Mouse (Mus musculus) C2C12 (cell line): Measurements from ENCODE around the gene Mreg. TPM values are rescaled to one million over a fixed set of nuclear protein-coding genes. Genes with fewer than 3 reads are reported as not detected.
"Not testable (repeated sequence)": the region's sequence is repeated elsewhere in the genome, so short reads cannot be mapped to it uniquely, and the experiment has no call there.

Experiments used
- H3K27me3 ChIP-seq: one replicate; pipeline ENCODE4 v1.6.1; 2011; ENCODE audit not compliant: control insufficient read depth, insufficient read depth, insufficient read length
- H3K36me3 ChIP-seq: one replicate; pipeline ENCODE4 v1.6.1; 2011; ENCODE audit not compliant: control insufficient read depth, insufficient read depth
- H3K4me3 ChIP-seq: one replicate; pipeline ENCODE4 v1.5.1; 2011; ENCODE audit warnings: mild to moderate bottlenecking, control low read depth; ENCODE audit not compliant: poor library complexity, insufficient read depth, severe bottlenecking
- H3K79me2 ChIP-seq: one replicate; pipeline ENCODE4 v1.6.1; 2011; ENCODE audit not compliant: control insufficient read depth, insufficient read depth
- H3K79me3 ChIP-seq: one replicate; pipeline ENCODE4 v1.6.1; 2011; ENCODE audit warnings: low read depth, control low read depth
- H3ac ChIP-seq: one replicate; pipeline ENCODE3; 2011; ENCODE audit warnings: low read depth; ENCODE audit not compliant: control insufficient read depth, insufficient read length
- CEBPB ChIP-seq: IDR thresholded peaks from one replicate; pipeline ENCODE4 v1.6.1; 2011; ENCODE audit warnings: low read depth, mild to moderate bottlenecking, control low read depth, moderate library complexity
- CTCF ChIP-seq: IDR thresholded peaks from one replicate; pipeline ENCODE4 v1.5.1; 2011; ENCODE audit not compliant: control insufficient read depth, insufficient read depth, insufficient read length
- FOSL1 ChIP-seq: IDR thresholded peaks from one replicate; pipeline ENCODE4 v1.8.0; 2011; ENCODE audit warnings: mild to moderate bottlenecking, low read length; ENCODE audit not compliant: poor library complexity, insufficient read depth, severe bottlenecking
- MAX ChIP-seq: IDR thresholded peaks from one replicate; pipeline ENCODE4 v1.6.1; 2011; ENCODE audit warnings: mild to moderate bottlenecking, control low read depth
- MYOD1 ChIP-seq: IDR thresholded peaks from one replicate; pipeline ENCODE4 v1.6.1; 2011; ENCODE audit warnings: low read depth; ENCODE audit not compliant: control insufficient read depth, insufficient read length
- MYOG ChIP-seq: IDR thresholded peaks from one replicate; pipeline ENCODE4 v1.6.1; 2011; ENCODE audit not compliant: control insufficient read depth, insufficient read length; ENCODE audit errors: extremely low read depth
- USF1 ChIP-seq: IDR thresholded peaks from one replicate; pipeline ENCODE4 v1.6.1; 2011; ENCODE audit warnings: low read depth, mild to moderate bottlenecking, control low read depth, moderate library complexity
- polyA plus RNA-seq: library from polyadenylated mRNA; unstranded; fragments of >200 nt; fragmentation: generic; extraction: Trizol; gene quantifications from one replicate; pipeline ENCODE4 v1.2.1, GENCODE M21; 2012; ENCODE audit warnings: missing spikeins

The Mreg gene
- polyA plus RNA-seq, 1 experiment, result 1.6 TPM

DNA sequence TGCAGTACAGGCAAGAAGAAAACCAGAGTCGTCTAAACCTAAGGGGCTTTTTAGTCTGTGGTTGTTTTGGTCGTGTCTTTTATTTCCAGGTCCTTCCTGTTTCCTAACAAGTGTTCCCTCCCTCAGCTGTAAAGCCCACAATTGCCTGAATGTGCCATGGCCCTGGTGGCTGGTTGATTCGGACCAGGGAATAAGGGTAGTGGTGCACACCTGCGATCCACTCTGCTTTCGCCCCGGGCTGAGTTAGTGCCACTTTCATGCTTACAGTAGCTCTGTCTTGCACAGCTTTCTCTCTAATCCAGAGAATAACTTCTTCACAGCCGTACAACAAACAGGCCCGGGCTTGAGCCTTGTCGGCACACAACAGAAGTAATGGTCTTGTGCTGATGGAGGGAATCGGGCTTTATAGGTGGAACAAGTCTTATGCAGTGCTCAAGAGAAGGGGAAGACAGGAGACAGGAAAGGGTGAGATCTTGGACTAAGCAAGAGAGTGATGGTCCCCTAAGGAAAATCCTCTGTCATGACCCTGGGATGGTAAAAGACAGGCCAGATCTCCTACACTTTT is 26.0 kb upstream of the Mreg start:
- H3K79me2 ChIP-seq, result no peaks in the 10 kb centered on the region
- peak overlapping the region; percentile 2 for H3K4me3 ChIP-seq
- no peaks in the 10 kb centered on the region for H3K79me3 ChIP-seq
- H3ac ChIP-seq, result peak overlapping the region; percentile 24
- no peaks in the 10 kb centered on the region for H3K36me3 ChIP-seq
- H3K27me3 ChIP-seq, result no peaks in the 10 kb centered on the region
- TF ChIP-seq FOSL1 (no peak), MAX (no peak), CEBPB (no peak), MYOG (no peak), USF1 (no peak), MYOD1 (no peak), CTCF (no peak)

DNA sequence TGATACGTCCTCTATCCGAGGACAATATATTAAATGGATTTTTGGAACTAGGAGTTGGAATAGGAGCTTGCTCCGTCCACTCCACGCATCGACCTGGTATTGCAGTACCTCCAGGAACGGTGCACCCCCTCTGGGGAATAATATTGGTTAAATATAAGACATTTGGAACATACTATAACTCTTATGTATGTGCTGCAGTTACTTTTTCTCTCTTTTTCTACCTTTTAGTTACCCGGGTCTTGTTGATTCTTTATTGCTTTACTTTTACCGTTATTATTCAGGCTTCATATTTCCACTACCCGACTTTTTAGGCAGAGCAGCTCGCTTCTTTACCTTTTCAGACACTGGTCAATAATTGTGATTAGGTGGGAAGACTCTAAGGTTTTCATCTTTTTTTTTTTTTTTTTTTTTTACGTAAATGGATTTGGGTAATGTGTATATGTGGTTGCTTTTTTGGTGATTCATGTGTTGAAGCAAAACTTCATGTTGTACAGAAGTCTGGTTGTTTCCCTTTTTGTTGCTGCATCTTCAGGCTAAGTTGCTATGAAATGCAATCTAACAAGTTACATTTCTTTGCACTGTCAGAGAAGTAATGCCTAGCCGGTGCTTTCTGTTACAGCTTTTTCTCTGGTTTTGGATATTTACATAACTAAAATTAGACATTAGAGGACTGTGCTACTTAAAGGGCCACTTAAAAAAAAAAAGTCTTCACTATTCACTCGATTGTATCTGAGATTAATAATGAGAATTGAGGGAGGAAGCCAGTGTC is 25.1 kb upstream of the Mreg start:
- H3K27me3 ChIP-seq, result no peaks in the 10 kb centered on the region
- no peaks in the 10 kb centered on the region for H3K79me3 ChIP-seq
- no peak overlapping the region for H3K4me3 ChIP-seq
- H3K79me2 ChIP-seq, result no peaks in the 10 kb centered on the region
- peak overlapping the region; percentile 23 for H3ac ChIP-seq
- TF ChIP-seq CEBPB, result peak; percentile 24
- no peak for TF ChIP-seq MAX
- TF ChIP-seq MYOG, result no peak
- H3K36me3 ChIP-seq, result no peaks in the 10 kb centered on the region

- H3K36me3 ChIP-seq, result not testable (repeated sequence)
- peak overlapping the region; percentile 31 for H3K4me3 ChIP-seq
These were observed 24.4 kb upstream of the Mreg start for GRCm38 (mm10) chr1:72236363-72237006.

GRCm38 (mm10) chr1:72232592-72232991 is 20.5 kb upstream of the Mreg start:
- H3K27me3 ChIP-seq, H3ac ChIP-seq, H3K4me3 ChIP-seq, H3K79me2 ChIP-seq, H3K36me3 ChIP-seq, H3K79me3 ChIP-seq: not testable (repeated sequence)

More at GRCm38 (mm10) chr1:72236363-72237006, 24.4 kb upstream of the Mreg start:
- not testable (repeated sequence) for H3K79me3 ChIP-seq, H3K79me2 ChIP-seq, H3K27me3 ChIP-seq
- peak; percentile 48 for TF ChIP-seq MAX
- H3ac ChIP-seq, result peak overlapping the region; percentile 14

DNA sequence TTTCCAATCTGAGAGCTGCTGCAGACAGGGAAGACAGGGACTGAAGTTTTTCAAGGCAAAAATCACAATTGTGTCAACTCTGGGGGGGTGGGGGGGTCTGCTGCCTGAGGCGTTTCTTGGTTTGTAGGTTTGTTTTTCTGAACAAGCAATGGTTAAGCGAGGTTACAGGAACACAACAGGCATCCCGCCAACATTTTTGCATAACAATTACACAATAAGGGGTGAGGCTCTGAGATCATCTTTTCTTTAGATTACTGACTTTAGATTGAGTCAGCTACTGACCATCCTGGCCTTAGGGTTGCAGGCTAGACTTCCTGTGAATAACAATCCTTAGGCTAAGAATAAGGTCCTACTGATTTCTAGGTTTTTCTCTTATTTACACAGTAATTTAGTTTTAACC is 16.9 kb upstream of the Mreg start:
- H3K27me3 ChIP-seq, result no peaks in the 10 kb centered on the region
- TF ChIP-seq CEBPB, result peak; percentile 82
- no peak for TF ChIP-seq FOSL1

DNA sequence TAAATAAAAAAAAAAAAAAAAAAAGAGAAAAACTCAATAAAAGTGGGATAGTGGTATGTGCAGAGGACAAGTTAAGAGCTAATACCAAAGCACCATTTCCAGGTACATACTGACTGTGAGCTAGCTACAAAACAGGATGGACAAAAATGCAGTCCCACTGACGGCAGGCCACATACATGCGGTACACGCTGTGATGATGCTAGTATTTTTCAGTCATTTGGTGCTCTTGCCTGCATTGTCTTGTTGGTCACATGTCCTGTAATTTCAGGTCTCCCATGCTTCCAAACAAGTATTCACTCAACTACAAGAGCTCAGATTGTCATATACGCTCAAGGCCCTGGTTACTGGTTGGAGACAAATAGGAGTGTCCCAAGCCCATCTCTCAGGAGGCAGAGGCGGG is 15.4 kb upstream of the Mreg start:
- TF ChIP-seq USF1, result no peak
- TF ChIP-seq MYOD1, result no peak
- TF ChIP-seq FOSL1, result no peak
- no peak for TF ChIP-seq MAX
- no peak for TF ChIP-seq MYOG
- no peak for TF ChIP-seq CEBPB
- no peak for TF ChIP-seq CTCF
- no peaks in the 10 kb centered on the region for H3K27me3 ChIP-seq
- H3K4me3 ChIP-seq, result no peak overlapping the region
- no peak overlapping the region for H3ac ChIP-seq
- no peaks in the 10 kb centered on the region for H3K79me2 ChIP-seq
- H3K79me3 ChIP-seq, result no peaks in the 10 kb centered on the region
- no peaks in the 10 kb centered on the region for H3K36me3 ChIP-seq

More for the DNA sequence above, 16.9 kb upstream of the Mreg start:
- H3K79me2 ChIP-seq, result no peaks in the 10 kb centered on the region
- no peak overlapping the region for H3K4me3 ChIP-seq
- H3K79me3 ChIP-seq, result no peaks in the 10 kb centered on the region
- no peak overlapping the region for H3ac ChIP-seq
- H3K36me3 ChIP-seq, result no peaks in the 10 kb centered on the region
